In the genomic region with DNA sequence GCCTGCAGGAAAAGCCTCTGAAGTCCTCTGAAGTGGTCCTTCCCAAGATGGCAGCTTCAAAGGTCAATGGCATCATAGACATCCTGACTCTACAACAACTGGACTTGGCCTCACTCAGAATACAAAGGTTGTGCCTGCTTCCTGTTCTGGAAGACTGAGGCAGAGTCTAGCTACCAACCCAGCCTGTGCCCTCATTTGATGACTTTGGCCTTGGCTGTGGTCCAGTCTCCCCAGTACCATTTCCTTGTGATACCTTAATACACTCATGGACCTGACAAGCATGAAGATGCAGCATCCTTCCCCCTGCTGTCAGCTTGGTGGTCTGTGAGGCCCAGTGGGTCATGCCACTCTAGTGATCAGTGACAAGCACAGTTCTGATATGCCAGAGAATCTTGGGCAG, we compare ENCODE assay signal across 18 mouse cellular contexts.
"Had no signal": no experiment of that assay in that cellular context is flagged by ENCODE, and none has a peak within 500 bp of the region (broad histone marks: within the 10 kb centered on the region; RNA-seq: fewer than 3 reads in every experiment).

No protein-coding gene starts in this region.

- H3K9ac ChIP-seq: liver, embryonic 14.5 days; lung, embryonic 14.5 days; midbrain, embryonic 12.5 days; midbrain, embryonic 15.5 days; neural tube, embryonic 13.5 days; neural tube, embryonic 15.5 days had no signal

- ATAC-seq: midbrain, embryonic 15.5 days had no signal

- H3K4me2 ChIP-seq: lung, embryonic 14.5 days; midbrain, embryonic 12.5 days; midbrain, embryonic 15.5 days; neural tube, embryonic 13.5 days; neural tube, embryonic 15.5 days had no signal

- H3K27ac ChIP-seq: liver, embryonic 14.5 days; midbrain, embryonic 12.5 days; midbrain, embryonic 15.5 days; neural tube, embryonic 13.5 days; neural tube, embryonic 15.5 days had no signal

- DNase-seq: lung, adult 18-20 months; lung, embryonic 14.5 days; lung, postnatal 10 days; lung, postnatal 4 days; retina, postnatal 1 day; right cerebral cortex, adult 18-20 months; right cerebral cortex, postnatal 25 days; right cerebral cortex, postnatal 4 days; spleen, adult 18-20 months; thymus, adult 18-20 months; thymus, postnatal 14 days; thymus, postnatal 36 days had no signal

- H3K4me1 ChIP-seq: midbrain, embryonic 12.5 days; midbrain, embryonic 15.5 days; neural tube, embryonic 13.5 days had no signal

- H3K9me3 ChIP-seq: midbrain, embryonic 12.5 days; midbrain, embryonic 15.5 days; neural tube, embryonic 13.5 days; neural tube, embryonic 15.5 days had no signal

- H3K27me3 ChIP-seq: midbrain, embryonic 12.5 days; midbrain, embryonic 15.5 days; neural tube, embryonic 13.5 days; neural tube, embryonic 15.5 days had no signal

- H3K4me3 ChIP-seq: midbrain, embryonic 12.5 days; midbrain, embryonic 15.5 days; myocyte; neural tube, embryonic 13.5 days; neural tube, embryonic 15.5 days had no signal

- H3K36me3 ChIP-seq: midbrain, embryonic 12.5 days; midbrain, embryonic 15.5 days; neural tube, embryonic 13.5 days; neural tube, embryonic 15.5 days had no signal
